Mouse (Mus musculus): ENCODE results near the gene Phgdh. TPM values are rescaled to one million over a fixed set of nuclear protein-coding genes. Genes with fewer than 3 reads are reported as not detected.

Phgdh gene
- polyA plus RNA-seq, 1 experiment: 53.1 TPM

GRCm38 (mm10) chr3:98336661-98337654 is 2.8 kb downstream of the Phgdh start:
- peaks cover 31% of the 10 kb centered on the region; the same call in 1 of the 2 replicates for H3K4me1 ChIP-seq (ENCODE audit: control insufficient read depth, insufficient read depth, insufficient read length)
- no peak overlapping the region for H3K4me3 ChIP-seq (ENCODE audit: extremely low read depth, insufficient read depth, insufficient read length)
- DNase-seq (ENCODE audit: low read depth in 1 of 2, low spot score in 2 of 2): peak; percentile 30 to 55
- no peaks in the 10 kb centered on the region for H3K27me3 ChIP-seq (ENCODE audit: control insufficient read depth, insufficient read depth, low read length)
- WGBS: 63% methylated on average over 22 of the region's 22 CpGs
- no peaks in the 10 kb centered on the region for H3K36me3 ChIP-seq (ENCODE audit: control insufficient read depth, insufficient read depth, low read length)
- H3K27ac ChIP-seq (ENCODE audit: insufficient read depth, low read length): peak overlapping the region; percentile 60
- TF ChIP-seq CTCF (IDR thresholded peaks at IDR 0.05; ENCODE audit: extremely low read depth, insufficient read depth, insufficient read length, insufficient replicate concordance): no peak
- TF ChIP-seq POLR2A (IDR thresholded peaks at IDR 0.05; ENCODE audit: low read depth, low read length): no peak

- peak in 1 of 2 experiments; percentile 46 for DNase-seq (ENCODE audit: low read depth in 1 of 2, low spot score in 2 of 2)
- Histone ChIP-seq H3K4me3 (ENCODE audit: extremely low read depth, insufficient read depth, insufficient read length) (no peak overlapping the region), H3K27ac (ENCODE audit: insufficient read depth, low read length) (0 out of 2 replicates have a peak overlapping the region, but pooled peaks have one; percentile 24), H3K4me1 (ENCODE audit: control insufficient read depth, insufficient read depth, insufficient read length) (peaks cover 31% of the 10 kb centered on the region; the same call in 1 of the 2 replicates), H3K27me3 (ENCODE audit: control insufficient read depth, insufficient read depth, low read length) (no peaks in the 10 kb centered on the region), H3K36me3 (ENCODE audit: control insufficient read depth, insufficient read depth, low read length) (no peaks in the 10 kb centered on the region)
- 19% methylated on average over 7 of the region's 7 CpGs for WGBS
- TF ChIP-seq POLR2A (IDR thresholded peaks at IDR 0.05; ENCODE audit: low read depth, low read length) (no peak), CTCF (IDR thresholded peaks at IDR 0.05; ENCODE audit: extremely low read depth, insufficient read depth, insufficient read length, insufficient replicate concordance) (no peak)
Measured at GRCm38 (mm10) chr3:98335886-98336285, 3.9 kb downstream of the Phgdh start.

- Histone ChIP-seq H3K4me3 (ENCODE audit: extremely low read depth, insufficient read depth, insufficient read length) (no peak overlapping the region), H3K4me1 (ENCODE audit: control insufficient read depth, insufficient read depth, insufficient read length) (peaks cover 31% of the 10 kb centered on the region; the same call in 1 of the 2 replicates), H3K27me3 (ENCODE audit: control insufficient read depth, insufficient read depth, low read length) (no peaks in the 10 kb centered on the region), H3K36me3 (ENCODE audit: control insufficient read depth, insufficient read depth, low read length) (no peaks in the 10 kb centered on the region), H3K27ac (ENCODE audit: insufficient read depth, low read length) (no peak overlapping the region)
- no peak for DNase-seq (ENCODE audit: low read depth in 1 of 2, low spot score in 2 of 2)
- TF ChIP-seq CTCF (IDR thresholded peaks at IDR 0.05; ENCODE audit: extremely low read depth, insufficient read depth, insufficient read length, insufficient replicate concordance) (no peak), POLR2A (IDR thresholded peaks at IDR 0.05; ENCODE audit: low read depth, low read length) (no peak)
Measured at GRCm38 (mm10) chr3:98335331-98335730, 4.5 kb downstream of the Phgdh start.

- H3K4me1 ChIP-seq (ENCODE audit: control insufficient read depth, insufficient read depth, insufficient read length): peaks cover 31% of the 10 kb centered on the region; the same call in 1 of the 2 replicates
- H3K4me3 ChIP-seq (ENCODE audit: extremely low read depth, insufficient read depth, insufficient read length): no peak overlapping the region
- DNase-seq (ENCODE audit: low read depth in 1 of 2, low spot score in 2 of 2): no peak
- H3K27me3 ChIP-seq (ENCODE audit: control insufficient read depth, insufficient read depth, low read length): no peaks in the 10 kb centered on the region
- 96% methylated on average over 2 of the region's 2 CpGs for WGBS
- H3K36me3 ChIP-seq (ENCODE audit: control insufficient read depth, insufficient read depth, low read length): no peaks in the 10 kb centered on the region
- no peak for TF ChIP-seq CTCF (IDR thresholded peaks at IDR 0.05; ENCODE audit: extremely low read depth, insufficient read depth, insufficient read length, insufficient replicate concordance)
- TF ChIP-seq POLR2A (IDR thresholded peaks at IDR 0.05; ENCODE audit: low read depth, low read length): no peak
- H3K27ac ChIP-seq (ENCODE audit: insufficient read depth, low read length): no peak overlapping the region
Measured at GRCm38 (mm10) chr3:98334010-98334409, 5.8 kb downstream of the Phgdh start.

- Histone ChIP-seq H3K4me1 (ENCODE audit: control insufficient read depth, insufficient read depth, insufficient read length) (peaks cover under 1% of the 10 kb centered on the region; the same call in 1 of the 2 replicates), H3K27me3 (ENCODE audit: control insufficient read depth, insufficient read depth, low read length) (no peaks in the 10 kb centered on the region), H3K36me3 (ENCODE audit: control insufficient read depth, insufficient read depth, low read length) (peaks cover 32% of the 10 kb centered on the region), H3K27ac (ENCODE audit: insufficient read depth, low read length) (no peak overlapping the region), H3K4me3 (ENCODE audit: extremely low read depth, insufficient read depth, insufficient read length) (no peak overlapping the region)
- no peak for DNase-seq (ENCODE audit: low read depth in 1 of 2, low spot score in 2 of 2)
- TF ChIP-seq POLR2A (IDR thresholded peaks at IDR 0.05; ENCODE audit: low read depth, low read length): no peak
- TF ChIP-seq CTCF (IDR thresholded peaks at IDR 0.05; ENCODE audit: extremely low read depth, insufficient read depth, insufficient read length, insufficient replicate concordance): no peak
- 88% methylated on average over 9 of the region's 9 CpGs for WGBS
Measured at GRCm38 (mm10) chr3:98324235-98324634, 15.6 kb downstream of the Phgdh start.

GRCm38 (mm10) chr3:98322209-98322608 is 17.6 kb downstream of the Phgdh start:
- H3K4me1 ChIP-seq (ENCODE audit: control insufficient read depth, insufficient read depth, insufficient read length): peaks cover 3% of the 10 kb centered on the region; the same call in 1 of the 2 replicates
- no peak for DNase-seq (ENCODE audit: low read depth in 1 of 2, low spot score in 2 of 2)
- peaks cover 34% of the 10 kb centered on the region for H3K36me3 ChIP-seq (ENCODE audit: control insufficient read depth, insufficient read depth, low read length)
- no peak overlapping the region for H3K27ac ChIP-seq (ENCODE audit: insufficient read depth, low read length)
- 92% methylated on average over 5 of the region's 5 CpGs for WGBS
- H3K4me3 ChIP-seq (ENCODE audit: extremely low read depth, insufficient read depth, insufficient read length): no peak overlapping the region
- TF ChIP-seq CTCF (IDR thresholded peaks at IDR 0.05; ENCODE audit: extremely low read depth, insufficient read depth, insufficient read length, insufficient replicate concordance): no peak
- TF ChIP-seq POLR2A (IDR thresholded peaks at IDR 0.05; ENCODE audit: low read depth, low read length): no peak
- H3K27me3 ChIP-seq (ENCODE audit: control insufficient read depth, insufficient read depth, low read length): no peaks in the 10 kb centered on the region
